Mouse (Mus musculus) lung, adult 18-20 months (tissue): Measurements from ENCODE around the gene Ppp4c.
"Not testable (repeated sequence)": the region's sequence is repeated elsewhere in the genome, so short reads cannot be mapped to it uniquely, and the experiment has no call there.

Experiments used
- DNase-seq, 2 experiments: peaks; one replicate each; pipeline ENCODE4 v3.0.0; 2022; ENCODE audit warnings: mixed read lengths in 2 of 2

The Ppp4c gene

GRCm38 (mm10) chr7:126779983-126780970 is 12.0 kb downstream of the Ppp4c start:
- peak; percentile 80 to 86 for DNase-seq

GRCm38 (mm10) chr7:126779101-126779500 is 13.2 kb downstream of the Ppp4c start:
- not testable (repeated sequence) for DNase-seq

- no peak for DNase-seq
These were observed 14.1 kb downstream of the Ppp4c start for GRCm38 (mm10) chr7:126778147-126778546.

GRCm38 (mm10) chr7:126777476-126777875 is 14.8 kb downstream of the Ppp4c start:
- no peak for DNase-seq

GRCm38 (mm10) chr7:126776598-126777057 is 15.7 kb downstream of the Ppp4c start, which contains the start of gene Ypel3:
Ypel3 (plus strand) TSS chr7:126776955.
- DNase-seq: peak; percentile 96 to 97

- DNase-seq: peak; percentile 69 to 77
These were observed 16.4 kb downstream of the Ppp4c start for GRCm38 (mm10) chr7:126775978-126776234.

GRCm38 (mm10) chr7:126775185-126775977 is 16.9 kb downstream of the Ppp4c start:
- DNase-seq: no peak

GRCm38 (mm10) chr7:126774463-126774862 is 17.8 kb downstream of the Ppp4c start:
- no peak for DNase-seq

- no peak for DNase-seq
These were observed 18.9 kb downstream of the Ppp4c start for GRCm38 (mm10) chr7:126773351-126773750.

GRCm38 (mm10) chr7:126770784-126771183 is 21.5 kb downstream of the Ppp4c start:
- peak; percentile 47 to 50 for DNase-seq

- no peak for DNase-seq
These were observed 25.3 kb downstream of the Ppp4c start for GRCm38 (mm10) chr7:126767001-126767400.

- peak in 1 of 2 experiments; percentile 39 for DNase-seq
These were observed 26.1 kb downstream of the Ppp4c start, which contains the start of gene Gdpd3 for GRCm38 (mm10) chr7:126766201-126766600. Gdpd3 (plus strand) TSS chr7:126766334.

- no peak for DNase-seq
These were observed 26.8 kb downstream of the Ppp4c start for GRCm38 (mm10) chr7:126765540-126765939.

GRCm38 (mm10) chr7:126762471-126763008 is 29.8 kb downstream of the Ppp4c start:
- no peak for DNase-seq

- no peak for DNase-seq
These were observed 30.7 kb downstream of the Ppp4c start for GRCm38 (mm10) chr7:126761529-126762067.

- no peak for DNase-seq
These were observed 31.3 kb downstream of the Ppp4c start for GRCm38 (mm10) chr7:126760956-126761355.

GRCm38 (mm10) chr7:126760391-126760802 is 31.9 kb downstream of the Ppp4c start:
- DNase-seq: peak; percentile 92 to 95

- DNase-seq: peak in 1 of 2 experiments; percentile 43
These were observed 32.5 kb downstream of the Ppp4c start for GRCm38 (mm10) chr7:126759672-126760390.

- peak; percentile 89 to 93 for DNase-seq
These were observed 33.1 kb downstream of the Ppp4c start, which contains the start of gene Mapk3 for GRCm38 (mm10) chr7:126759050-126759671. Mapk3 (plus strand) TSS chr7:126759601.

GRCm38 (mm10) chr7:126758539-126758938 is 33.8 kb downstream of the Ppp4c start:
- no peak for DNase-seq

- DNase-seq: peak; percentile 78 to 86
These were observed 37.4 kb downstream of the Ppp4c start for GRCm38 (mm10) chr7:126754866-126755265.
